Mouse (Mus musculus): ENCODE measurements at regions not wholly inside any gene's neighbourhood (a gene's known extent, or its start where the extent isn't known, plus 50 kb on each side); places are given as distances from the start of the nearest gene placed in this dataset.

GRCm38 (mm10) chr5:119374861-119375260, 295.6 kb upstream of the Tbx3 start:
- TF ChIP-seq CTCF (IDR thresholded peaks at IDR 0.05; ENCODE audit: control insufficient read depth, insufficient read depth, insufficient read length) (no peak), USF1 (IDR thresholded peaks at IDR 0.05; ENCODE audit: low read depth) (no peak), CEBPB (IDR thresholded peaks at IDR 0.05; ENCODE audit: low read depth) (peak; percentile 43), MYOG (IDR thresholded peaks at IDR 0.05; ENCODE audit: control insufficient read depth, extremely low read depth, insufficient read length) (no peak), MYOD1 (IDR thresholded peaks at IDR 0.05; ENCODE audit: control insufficient read depth, insufficient read length, low read depth) (no peak), MAX (IDR thresholded peaks at IDR 0.05) (no peak)
